Mouse (Mus musculus) skeletal muscle tissue, adult 2 months (tissue): ENCODE data around the gene Coa5.

Source experiments
- DNase-seq: peaks from one replicate; pipeline ENCODE4 v3.0.0-alpha.2; 2012; ENCODE audit warnings: low read depth, low spot score

Gene Coa5

GRCm38 (mm10) chr1:37368125-37368524 lies 61.8 kb downstream of the Coa5 start:
- no peak for DNase-seq
